Mouse (Mus musculus) neutrophil, adult 5-6 weeks (primary cell): ENCODE measurements at regions not wholly inside any gene's neighbourhood (a gene's known extent, or its start where the extent isn't known, plus 50 kb on each side); places are given as distances from the start of the nearest gene placed in this dataset.

Source experiments
- ATAC-seq: fragments of 151-379, 151-347 bp; 2 replicates; pipeline ENCODE4 v1.8.0; 2017; ENCODE audit warnings: mild to moderate bottlenecking, moderate TSS enrichment; ENCODE audit not compliant: insufficient number of reproducible peaks, poor library complexity, low FRiP score, severe bottlenecking; ENCODE audit errors: extremely low read depth

GRCm38 (mm10) chr13:59972093-59972427 lies 149.1 kb upstream of the Tut7 start:
- ATAC-seq: no peak

GRCm38 (mm10) chr13:59971231-59972092 lies 148.5 kb upstream of the Tut7 start:
- ATAC-seq: no peak

- no peak for ATAC-seq
These were observed 147.5 kb upstream of the Tut7 start for GRCm38 (mm10) chr13:59970430-59970829.

GRCm38 (mm10) chr13:59969484-59969883 lies 146.5 kb upstream of the Tut7 start:
- no peak for ATAC-seq

- ATAC-seq: no peak
These were observed 145.8 kb upstream of the Tut7 start for GRCm38 (mm10) chr13:59968584-59969240.

GRCm38 (mm10) chr13:59966535-59967255 lies 143.7 kb upstream of the Tut7 start:
- no peak for ATAC-seq

- ATAC-seq: no peak
These were observed 142.0 kb upstream of the Tut7 start for GRCm38 (mm10) chr13:59964981-59965380.

- ATAC-seq: no peak
These were observed 140.0 kb upstream of the Tut7 start for GRCm38 (mm10) chr13:59962676-59963664.

- no peak for ATAC-seq
These were observed 133.5 kb upstream of the Tut7 start for GRCm38 (mm10) chr13:59956441-59956840.

GRCm38 (mm10) chr13:59952809-59953208 lies 129.9 kb upstream of the Tut7 start:
- ATAC-seq: no peak

- no peak for ATAC-seq
These were observed 129.2 kb upstream of the Tut7 start for GRCm38 (mm10) chr13:59952116-59952515.

GRCm38 (mm10) chr13:59950281-59950680 lies 127.3 kb upstream of the Tut7 start:
- ATAC-seq: no peak

GRCm38 (mm10) chr13:59949471-59949870 lies 126.5 kb upstream of the Tut7 start:
- ATAC-seq: no peak

GRCm38 (mm10) chr13:59948496-59949138 lies 125.7 kb upstream of the Tut7 start:
- ATAC-seq: no peak

- no peak for ATAC-seq
These were observed 124.5 kb upstream of the Tut7 start for GRCm38 (mm10) chr13:59947461-59947860.

- ATAC-seq: no peak
These were observed 123.6 kb upstream of the Tut7 start for GRCm38 (mm10) chr13:59946509-59946908.

- ATAC-seq: no peak
These were observed 122.7 kb upstream of the Tut7 start for GRCm38 (mm10) chr13:59945631-59946030.

- no peak for ATAC-seq
These were observed 120.7 kb upstream of the Tut7 start for GRCm38 (mm10) chr13:59943602-59944140.
